Mouse (Mus musculus) adrenal gland, postnatal 36 days (tissue): ENCODE data around the gene Ccdc43. TPM values are rescaled to one million over a fixed set of nuclear protein-coding genes. Genes with fewer than 3 reads are reported as not detected.

Experiments used
- DNase-seq, 2 experiments: peaks; one replicate each; pipeline ENCODE4 v3.0.0; 2021; ENCODE audit warnings: mixed read lengths in 1 of 2
- microRNA-seq: library from miRNA; unstranded; fragments of <30 nt; microRNA quantifications from one replicate; pipeline ENCODE4 v1.2.0, GENCODE M21; 2021
- total RNA-seq, 2 experiments: library from RNA; stranded (reverse); gene quantifications; 2 replicates each; pipeline ENCODE4 v1.2.3; 2021

Ccdc43 gene
- total RNA-seq, 2 experiments from 2014 or later: 29.2 to 29.5 TPM

GRCm38 (mm10) chr11:102665637-102666435, 31.7 kb downstream of the Ccdc43 start:
- no peak for DNase-seq

- no peak for DNase-seq
Measured at GRCm38 (mm10) chr11:102665151-102665550, 32.4 kb downstream of the Ccdc43 start.

- no peak for DNase-seq
Measured at GRCm38 (mm10) chr11:102663416-102663815, 34.2 kb downstream of the Ccdc43 start, which contains the start of gene Meioc. Meioc (plus strand) TSS chr11:102663716.

- no peak for DNase-seq
Measured at GRCm38 (mm10) chr11:102656931-102657330, 40.7 kb downstream of the Ccdc43 start.

- DNase-seq: no peak
Measured at GRCm38 (mm10) chr11:102656326-102656926, 41.2 kb downstream of the Ccdc43 start.

GRCm38 (mm10) chr11:102655888-102656287, 41.7 kb downstream of the Ccdc43 start:
- DNase-seq: no peak

GRCm38 (mm10) chr11:102652844-102653243, 44.7 kb downstream of the Ccdc43 start:
- no peak for DNase-seq

GRCm38 (mm10) chr11:102651381-102651780, 46.2 kb downstream of the Ccdc43 start:
- DNase-seq: peak; percentile 71 to 77

GRCm38 (mm10) chr11:102647885-102648284, 49.7 kb downstream of the Ccdc43 start:
- DNase-seq: no peak

GRCm38 (mm10) chr11:102646226-102646625, 51.4 kb downstream of the Ccdc43 start:
- DNase-seq: no peak

GRCm38 (mm10) chr11:102643891-102644382, 53.6 kb downstream of the Ccdc43 start:
- peak; percentile 63 to 68 for DNase-seq

GRCm38 (mm10) chr11:102636887-102637286, 60.7 kb downstream of the Ccdc43 start:
- no peak for DNase-seq

Small RNAs within 50 kb of the gene (microRNA-seq; reads per million reads assigned to microRNA genes)
- gene Gm22920: not detected

Other genes starting within 250 kb of the Ccdc43 start
- 1 to 10 TPM; 3.0 to 4.6 TPM for gene Itga2b, start 227.7 kb downstream of the Ccdc43 start, total RNA-seq
- 10 to 100 TPM; 25.9 to 31.1 TPM for gene Gpatch8, start 141.4 kb downstream of the Ccdc43 start, total RNA-seq
- gene Gm11627, start 118.3 kb downstream of the Ccdc43 start, total RNA-seq: under 1 TPM in 1 of 2 experiments, not detected in 1; 0.69 TPM
- 1 to 10 TPM; 3.1 to 4.2 TPM for gene Fzd2, start 93.4 kb downstream of the Ccdc43 start, total RNA-seq
- not detected for gene Meioc, start 34.1 kb downstream of the Ccdc43 start, total RNA-seq
- gene Adam11, start 63.7 kb upstream of the Ccdc43 start, total RNA-seq: 1 to 10 TPM; 2.7 to 3.4 TPM
- gene Gjc1, start 121.9 kb upstream of the Ccdc43 start, total RNA-seq: 10 to 100 TPM; 13.6 to 21.6 TPM
- gene Higd1b, start 138.1 kb upstream of the Ccdc43 start, total RNA-seq: 1 to 10 TPM; 1.7 to 2.6 TPM
- gene Eftud2, start 183.2 kb upstream of the Ccdc43 start, total RNA-seq: 10 to 100 TPM; 79.9 to 87.2 TPM
- under 1 TPM; 0.30 to 0.76 TPM for gene Ccdc103, start 183.4 kb upstream of the Ccdc43 start, total RNA-seq
- not detected for gene Fam187a, start 187.4 kb upstream of the Ccdc43 start, total RNA-seq
- under 1 TPM; 0.10 to 0.66 TPM for gene Gfap, start 203.1 kb upstream of the Ccdc43 start, total RNA-seq
- gene Kif18b, start 227.3 kb upstream of the Ccdc43 start, total RNA-seq: 1 to 10 TPM; 1.8 to 2.1 TPM
- 10 to 100 TPM; 32.8 to 40.4 TPM for gene C1ql1, start 248.9 kb upstream of the Ccdc43 start, total RNA-seq